Mouse (Mus musculus) MEL (cell line): ENCODE results near the gene Polr1b. TPM values are rescaled to one million over a fixed set of nuclear protein-coding genes. Genes with fewer than 3 reads are reported as not detected.

Experiments used
- DNase-seq: peaks from one replicate; pipeline ENCODE4 v3.0.0; 2011; ENCODE audit warnings: low read depth, low spot score
- H3K27ac ChIP-seq: 2 replicates; pipeline ENCODE4 v1.5.1; 2012; ENCODE audit warnings: low read depth, mild to moderate bottlenecking, control low read depth, low read length, moderate library complexity; ENCODE audit not compliant: control insufficient read depth
- H3K27me3 ChIP-seq, 2 experiments: fragments of 150-350 bp in 1 of 2; sonication (generic) in 1 of 2; 2 replicates each; pipeline ENCODE4 v1.6.1; 2012; ENCODE audit warnings: low read length in 2 of 2, mild to moderate bottlenecking in 2 of 2, improper control_type of control experiment in 1 of 2, moderate library complexity in 1 of 2; ENCODE audit not compliant: insufficient read depth in 2 of 2, control insufficient read depth in 1 of 2
- H3K36me3 ChIP-seq, 2 experiments: 2 replicates each; pipeline ENCODE4 v1.6.1; 2012 to 2014; ENCODE audit warnings: low read length in 2 of 2, improper control_type of control experiment in 1 of 2, inconsistent platforms in 1 of 2, mild to moderate bottlenecking in 1 of 2; ENCODE audit not compliant: insufficient read depth in 2 of 2, control insufficient read depth in 1 of 2
- H3K4me1 ChIP-seq, 2 experiments: fragments of 150-350 bp in 1 of 2; sonication (generic) in 1 of 2; 2 replicates each; pipeline ENCODE4 v1.6.1; 2012; ENCODE audit warnings: low read length in 2 of 2, improper control_type of control experiment in 1 of 2, mild to moderate bottlenecking in 1 of 2; ENCODE audit not compliant: insufficient read depth in 2 of 2, control insufficient read depth in 1 of 2
- H3K4me3 ChIP-seq, 2 experiments: fragments of 150-350 bp in 1 of 2; sonication (generic) in 1 of 2; 2 replicates each; pipeline ENCODE4 v1.5.1; 2012; ENCODE audit warnings: low read depth in 2 of 2, low read length in 2 of 2, mild to moderate bottlenecking in 2 of 2, moderate library complexity in 2 of 2, control low read depth in 1 of 2, improper control_type of control experiment in 1 of 2; ENCODE audit not compliant: control insufficient read depth in 1 of 2, insufficient read depth in 1 of 2
- H3K79me2 ChIP-seq: 2 replicates; pipeline ENCODE4 v1.6.1; 2012; ENCODE audit warnings: mild to moderate bottlenecking, low read length, moderate library complexity; ENCODE audit not compliant: control insufficient read depth, poor library complexity, insufficient read depth
- H3K9ac ChIP-seq: 2 replicates; pipeline ENCODE4 v1.6.1; 2012; ENCODE audit warnings: low read depth, mild to moderate bottlenecking, control low read depth, low read length, moderate library complexity; ENCODE audit not compliant: control insufficient read depth, poor library complexity, severe bottlenecking
- H3K9me3 ChIP-seq: fragments of 150-350 bp; sonication (generic); replicated peaks from 2 replicates; pipeline ENCODE4 v1.6.1; 2012; ENCODE audit warnings: mild to moderate bottlenecking, low read length, improper control_type of control experiment, moderate library complexity; ENCODE audit not compliant: insufficient read depth
- BHLHE40 ChIP-seq: IDR thresholded peaks from 2 replicates; pipeline ENCODE4 v1.6.1; 2012; ENCODE audit warnings: low read depth, mild to moderate bottlenecking, inconsistent platforms, low read length, improper control_type of control experiment, borderline replicate concordance
- CHD2 ChIP-seq: IDR thresholded peaks from 2 replicates; pipeline ENCODE4 v1.6.1; 2011; ENCODE audit warnings: low read length, improper control_type of control experiment
- GABPA ChIP-seq: IDR thresholded peaks from 2 replicates; pipeline ENCODE4 v1.6.1; 2012; ENCODE audit warnings: low read depth, mild to moderate bottlenecking, inconsistent platforms, low read length, improper control_type of control experiment, moderate library complexity
- KAT2A ChIP-seq: conservative IDR thresholded peaks from 2 replicates; pipeline ENCODE4 v1.6.1; 2012; ENCODE audit warnings: low read depth, low read length, improper control_type of control experiment, inconsistent platforms
- MXI1 ChIP-seq: IDR thresholded peaks from 2 replicates; pipeline ENCODE4 v1.6.1; 2011; ENCODE audit warnings: mild to moderate bottlenecking, low read depth, low read length, improper control_type of control experiment
- MYC ChIP-seq: IDR thresholded peaks from 2 replicates; pipeline ENCODE4 v1.6.1; 2011; ENCODE audit warnings: low read depth, mild to moderate bottlenecking, low read length, improper control_type of control experiment, moderate library complexity
- POLR2A ChIP-seq, 2 experiments: IDR thresholded peaks; 2 replicates each; pipeline ENCODE4 v1.6.1; 2011 to 2012; ENCODE audit warnings: low read length in 2 of 2, mild to moderate bottlenecking in 2 of 2, control low read depth in 1 of 2, improper control_type of control experiment in 1 of 2, low read depth in 1 of 2, moderate library complexity in 1 of 2; ENCODE audit not compliant: control insufficient read depth in 1 of 2, insufficient read depth in 1 of 2, poor library complexity in 1 of 2
- SMC3 ChIP-seq: IDR thresholded peaks from 2 replicates; pipeline ENCODE4 v1.6.1; 2011; ENCODE audit warnings: low read depth, low read length, improper control_type of control experiment
- TAL1 ChIP-seq: IDR thresholded peaks from 2 replicates; pipeline ENCODE4 v1.6.1; 2012; ENCODE audit warnings: mild to moderate bottlenecking, inconsistent platforms, low read length, moderate library complexity, mixed read lengths
- ZC3H11A ChIP-seq: IDR thresholded peaks from 2 replicates; pipeline ENCODE4 v1.6.1; 2012; ENCODE audit warnings: low read depth, mild to moderate bottlenecking, inconsistent platforms, low read length, improper control_type of control experiment
- polyA plus RNA-seq, 2 experiments: library from polyadenylated mRNA; stranded (reverse) in 1 of 2; unstranded in 1 of 2; fragments of >175 nt in 1 of 2; fragments of >200 nt in 1 of 2; gene quantifications; 2 replicates each; pipeline versions ENCODE4 v1.2.1 to v1.2.4; 2012; ENCODE audit warnings: low replicate concordance in 2 of 2, low read depth in 1 of 2; ENCODE audit not compliant: insufficient read length in 2 of 2, insufficient read depth in 1 of 2, missing spikeins in 1 of 2
- total RNA-seq: library from RNA; depleted of rRNA; stranded (reverse); fragments of 300-350 nt; gene quantifications from 2 replicates; pipeline ENCODE4 v1.2.3, GENCODE M21; 2012

Gene Polr1b
- total and polyA plus RNA-seq, 3 experiments, result 90.1 to 92.8 TPM; not detected in 1

DNA sequence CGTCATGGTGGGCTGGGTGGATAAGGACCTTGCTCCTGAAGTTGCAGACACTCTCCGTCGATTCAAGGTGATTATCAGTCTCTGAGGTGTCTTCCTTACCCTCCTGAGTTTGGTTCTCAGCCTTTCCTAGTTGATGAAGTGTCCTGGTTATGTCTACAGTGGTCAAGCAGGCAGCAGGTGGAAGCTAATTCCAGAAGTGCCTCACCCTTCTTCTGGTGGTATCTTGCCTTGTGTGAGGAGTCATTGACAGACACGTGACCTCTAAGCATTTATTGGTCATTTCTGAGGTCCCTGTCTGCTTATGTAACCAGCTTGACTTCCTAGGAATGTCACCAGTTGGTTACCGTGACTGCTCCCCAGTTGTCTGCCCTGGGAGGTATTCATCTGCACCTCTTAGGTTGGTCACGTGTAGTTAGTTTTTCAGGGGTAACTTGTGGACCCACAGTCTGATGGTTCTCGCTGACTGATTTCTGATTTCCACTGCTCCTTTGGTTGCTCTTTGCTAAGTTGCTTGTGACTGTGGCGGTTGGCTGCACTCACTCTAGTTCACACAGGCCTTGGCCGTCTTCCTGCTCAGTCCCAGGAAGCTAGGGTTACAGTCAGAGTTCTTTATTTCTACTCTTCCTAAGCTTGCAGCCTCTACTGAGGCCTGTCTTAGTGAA, 15.0 kb downstream of the Polr1b start:
- no peaks in the 10 kb centered on the region for H3K27me3 ChIP-seq
- no peak for DNase-seq
- no peak overlapping the region for H3K4me3 ChIP-seq
- H3K36me3 ChIP-seq, result peaks cover 0 to 28% of the 10 kb centered on the region in 2 experiments; a peak in 2 of 4 replicates
- H3K9ac ChIP-seq, result no peak overlapping the region
- H3K79me2 ChIP-seq, result no peaks in the 10 kb centered on the region
- TF ChIP-seq KAT2A (no peak), GABPA (no peak)
- H3K27ac ChIP-seq, result no peak overlapping the region
- H3K4me1 ChIP-seq, result no peaks in the 10 kb centered on the region
- H3K9me3 ChIP-seq, result no peaks in the 10 kb centered on the region

DNA sequence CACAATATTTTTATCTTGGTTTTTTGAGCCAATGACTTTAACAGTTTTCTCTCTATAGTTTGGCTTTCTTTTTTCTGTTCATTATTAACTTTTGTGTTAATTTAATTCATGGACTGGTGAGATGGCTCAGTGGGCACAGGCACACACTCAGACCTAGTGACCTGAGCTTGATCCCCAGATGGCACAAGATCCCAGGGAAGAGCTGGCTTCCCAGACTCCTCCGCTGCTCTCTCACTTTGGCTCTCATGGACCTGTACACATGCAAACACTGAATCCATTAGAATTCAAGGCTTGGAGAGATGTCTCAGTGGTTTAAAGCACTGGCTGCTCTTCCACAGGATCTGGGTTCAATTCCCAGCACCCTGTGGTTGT, 15.6 kb downstream of the Polr1b start:
- DNase-seq, result no peak
- Histone ChIP-seq H3K27ac (no peak overlapping the region), H3K4me1 (no peaks in the 10 kb centered on the region), H3K79me2 (no peaks in the 10 kb centered on the region), H3K27me3 (no peaks in the 10 kb centered on the region), H3K36me3 (peaks cover 0 to 28% of the 10 kb centered on the region in 2 experiments; a peak in 2 of 4 replicates), H3K9ac (no peak overlapping the region), H3K9me3 (no peaks in the 10 kb centered on the region), H3K4me3 (no peak overlapping the region)
- TF ChIP-seq BHLHE40, result no peak

DNA sequence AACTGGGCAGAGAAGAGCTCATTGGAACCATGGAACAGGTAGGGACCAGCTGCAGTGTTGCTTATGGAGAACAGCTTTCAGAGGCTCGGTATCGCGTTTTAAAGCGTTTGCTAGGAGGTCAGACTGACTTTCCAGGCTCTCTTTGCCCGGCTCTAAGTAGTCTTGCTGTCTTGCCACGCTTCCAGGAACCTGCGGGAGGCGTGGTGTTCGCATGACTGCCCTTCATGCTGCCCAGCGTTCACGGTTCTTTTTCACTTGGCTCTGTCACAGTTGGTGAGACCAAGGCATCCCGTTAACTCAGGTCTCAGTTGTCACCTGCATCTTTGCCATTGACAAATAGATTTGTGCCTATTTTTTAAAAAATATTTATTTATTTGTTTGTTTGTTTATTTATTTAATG, 17.3 kb downstream of the Polr1b start:
- no peak overlapping the region for H3K27ac ChIP-seq
- no peaks in the 10 kb centered on the region for H3K9me3 ChIP-seq
- no peaks in the 10 kb centered on the region for H3K79me2 ChIP-seq
- H3K9ac ChIP-seq, result no peak overlapping the region
- no peak overlapping the region for H3K4me3 ChIP-seq
- H3K4me1 ChIP-seq, result no peaks in the 10 kb centered on the region
- no peak for DNase-seq
- H3K36me3 ChIP-seq, result peaks cover 0 to 25% of the 10 kb centered on the region in 2 experiments; a peak in 2 of 4 replicates
- no peaks in the 10 kb centered on the region for H3K27me3 ChIP-seq
- TF ChIP-seq CHD2 (no peak), MXI1 (no peak), MYC (no peak), TAL1 (no peak), POLR2A (IDR thresholded peaks at IDR 0.05; ENCODE audit: control insufficient read depth in 1 of 2, insufficient read depth in 1 of 2, low read depth in 1 of 2, low read length in 2 of 2, poor library complexity in 1 of 2) (no peak), ZC3H11A (no peak)

DNA sequence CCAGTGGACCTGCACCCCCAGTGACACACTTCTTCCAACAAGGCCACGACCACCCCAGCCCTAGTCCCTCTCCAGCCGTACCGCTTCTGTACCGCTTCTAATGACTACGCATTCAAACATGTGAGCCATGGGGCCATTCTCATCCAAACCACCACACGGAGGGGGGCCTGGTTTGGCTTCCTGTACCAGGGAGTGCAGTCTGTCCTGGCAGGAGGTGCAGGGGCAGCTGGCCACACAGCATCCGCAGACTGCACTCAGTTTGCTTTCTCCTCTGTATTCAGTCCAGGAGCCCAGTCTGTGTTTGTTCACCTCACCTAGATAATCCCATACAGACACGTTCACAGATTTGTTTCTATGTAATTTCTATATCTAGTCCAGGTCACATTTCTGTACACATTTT, 21.2 kb downstream of the Polr1b start:
- DNase-seq, result no peak
- Histone ChIP-seq H3K4me3 (no peak overlapping the region), H3K27me3 (no peaks in the 10 kb centered on the region), H3K9me3 (no peaks in the 10 kb centered on the region), H3K27ac (no peak overlapping the region), H3K36me3 (peaks cover 0 to 27% of the 10 kb centered on the region in 2 experiments; a peak in 2 of 4 replicates), H3K79me2 (no peaks in the 10 kb centered on the region), H3K9ac (no peak overlapping the region), H3K4me1 (no peaks in the 10 kb centered on the region)
- no peak for TF ChIP-seq SMC3
